Mouse (Mus musculus): ENCODE results near the gene Gm42957.

DNA sequence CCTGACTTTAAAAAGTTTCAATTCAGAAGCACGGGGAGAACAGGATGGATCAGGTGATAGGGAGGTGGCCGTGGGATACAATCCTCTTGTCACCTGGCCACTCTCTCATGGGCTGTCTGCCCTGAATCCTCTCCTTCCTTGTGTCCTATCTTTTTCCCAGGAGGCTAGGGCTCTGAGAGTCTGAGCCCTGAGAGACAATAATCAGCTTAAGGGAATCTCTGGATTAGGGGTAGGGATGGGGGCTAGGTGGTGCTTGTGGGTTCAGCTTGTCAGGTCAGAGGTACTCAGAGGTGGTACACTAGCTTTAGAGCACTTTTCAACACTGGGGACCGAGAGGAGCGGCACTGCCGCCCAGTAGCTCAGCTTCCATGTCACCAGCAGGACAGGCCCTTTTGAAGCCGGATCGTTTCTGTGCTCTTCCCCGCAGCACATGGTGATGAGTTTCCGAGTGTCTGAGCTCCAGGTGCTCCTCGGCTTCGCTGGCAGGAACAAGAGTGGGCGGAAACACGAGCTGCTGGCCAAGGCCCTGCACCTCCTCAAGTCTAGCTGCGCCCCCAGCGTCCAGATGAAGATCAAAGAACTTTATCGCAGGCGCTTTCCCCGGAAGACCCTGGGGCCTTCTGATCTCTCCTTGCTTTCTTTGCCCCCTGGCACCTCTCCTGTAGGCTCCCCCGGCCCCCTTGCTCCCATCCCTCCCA lies 63.9 kb downstream of the Gm42957 start:
- TF ChIP-seq POLR2A (IDR thresholded peaks at IDR 0.05; ENCODE audit: low read depth, low read length) (no peak), CTCF (conservative IDR thresholded peaks at IDR 0.05; ENCODE audit: insufficient read depth, insufficient read length, low read depth, low read length) (no peak)

Measured in kidney, adult 2 months (tissue).